Mouse (Mus musculus) mature B cell (primary cell): ENCODE data around the gene Maml2.

Experiments used
- in situ Hi-C: fragments of 300-500 bp; cut with MboI; formaldehyde crosslinking; loops from 2 replicates; pipeline ENCODE4 v1.14.3; 2019

Gene Maml2

DNA sequence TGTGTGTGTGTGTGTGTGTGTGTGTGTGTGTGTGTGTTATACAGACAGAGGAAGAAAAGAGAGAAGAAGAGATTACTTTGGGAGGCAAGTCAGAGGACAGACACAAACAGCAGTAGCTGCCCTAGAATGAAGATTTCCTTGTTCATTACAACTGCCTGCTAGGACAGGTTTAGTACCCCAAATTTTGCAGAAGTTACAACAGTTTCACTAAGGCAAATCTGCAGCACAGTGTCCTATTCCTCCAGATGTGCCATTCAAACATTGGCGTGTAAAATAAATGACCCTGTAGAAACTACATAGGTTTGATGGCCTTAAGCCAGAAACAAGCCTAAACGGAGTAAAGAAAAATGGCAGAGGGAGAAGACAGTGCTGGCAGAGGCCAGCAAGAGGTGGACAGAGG is 195.1 kb downstream of the Maml2 start:
- in situ Hi-C loops = no loop called here

DNA sequence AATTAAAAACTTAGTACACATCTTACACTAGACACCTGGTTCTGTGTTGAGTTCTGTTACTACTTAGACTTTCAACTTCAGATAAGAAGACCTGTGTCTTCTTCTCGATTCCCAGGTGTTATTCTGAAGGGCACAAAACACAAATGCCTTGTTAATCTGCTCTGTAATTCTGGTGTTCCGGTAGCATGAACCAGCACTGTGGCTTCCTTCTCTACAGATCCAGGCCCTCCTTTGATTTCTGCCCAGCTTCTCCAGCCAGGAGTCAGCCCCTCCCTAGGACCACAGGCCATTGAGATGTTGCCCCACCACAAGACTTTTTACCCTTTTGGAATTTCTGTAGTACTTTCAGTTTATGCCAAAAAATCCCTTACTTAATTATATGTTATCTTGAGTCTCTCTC is 196.0 kb downstream of the Maml2 start:
- in situ Hi-C loops = no loop called here

DNA sequence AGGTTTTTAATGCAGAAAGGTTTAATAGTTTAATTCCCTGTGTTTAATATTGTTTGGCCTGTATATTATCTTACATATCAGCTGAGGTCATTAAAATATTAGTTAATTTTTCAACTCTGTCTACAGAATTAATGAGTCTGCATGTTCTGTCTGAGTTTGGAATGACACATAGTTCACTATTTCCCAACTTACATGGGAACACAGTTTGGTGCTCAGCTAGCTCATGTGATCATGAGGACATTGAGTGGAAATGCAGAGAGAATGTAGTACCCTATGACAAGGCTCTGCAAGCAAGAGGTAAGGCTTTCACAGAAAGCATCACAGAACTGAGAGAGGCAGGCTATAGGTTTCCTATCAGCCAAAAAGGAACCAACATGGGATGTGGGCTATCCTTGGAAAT is 197.8 kb downstream of the Maml2 start:
- in situ Hi-C loops = no loop called here

DNA sequence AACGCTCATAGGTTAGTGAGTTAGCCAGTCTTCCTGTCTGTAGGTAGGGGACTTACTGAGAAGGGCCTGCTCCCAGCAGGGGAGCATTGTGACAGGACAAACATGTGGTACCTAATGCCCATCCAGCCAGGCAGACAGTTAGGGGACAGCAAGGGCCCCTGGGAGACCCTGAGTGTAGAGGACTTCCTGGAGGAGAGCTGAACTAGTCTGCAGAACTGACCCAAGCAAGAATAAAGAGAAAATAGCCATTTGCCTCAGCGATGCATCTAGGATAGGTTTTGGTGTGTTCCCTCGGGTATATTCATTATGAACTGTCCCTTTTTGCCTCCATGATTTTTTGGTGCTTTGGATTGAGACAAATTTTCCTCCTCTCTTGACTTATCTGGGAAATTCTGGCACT is 199.3 kb downstream of the Maml2 start:
- in situ Hi-C loops = no loop called here

DNA sequence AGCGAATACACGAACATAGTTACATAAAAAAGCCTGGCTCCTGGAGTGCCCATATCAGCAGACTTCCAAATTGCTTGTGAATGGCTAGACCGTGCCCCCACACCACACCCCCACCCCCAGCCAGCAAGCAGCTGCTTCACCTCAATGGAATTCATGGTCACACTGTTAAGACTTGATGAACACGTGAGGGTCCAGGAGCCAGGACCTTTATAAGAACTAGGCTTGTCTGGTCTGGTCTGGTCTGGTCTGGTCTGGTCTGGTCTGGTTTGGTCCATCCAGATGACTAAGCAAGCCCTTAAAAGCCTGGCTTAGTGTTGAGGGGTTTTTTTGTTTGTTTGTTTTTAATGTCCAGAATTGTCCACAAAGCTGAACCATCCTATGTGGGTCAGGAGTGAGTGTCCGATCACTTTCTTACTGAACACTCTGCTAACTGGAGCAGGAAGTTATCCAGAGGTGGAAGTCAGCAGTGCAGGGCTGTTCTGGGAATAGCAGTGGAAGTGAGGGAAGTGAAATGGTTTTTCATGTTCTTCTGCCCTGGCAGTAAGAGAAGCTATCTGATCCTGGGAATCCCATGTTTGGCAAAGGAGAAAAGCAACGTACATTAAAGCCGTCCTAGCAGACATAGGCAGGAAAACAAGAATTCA is 200.1 kb downstream of the Maml2 start:
- in situ Hi-C loops = no loop called here

DNA sequence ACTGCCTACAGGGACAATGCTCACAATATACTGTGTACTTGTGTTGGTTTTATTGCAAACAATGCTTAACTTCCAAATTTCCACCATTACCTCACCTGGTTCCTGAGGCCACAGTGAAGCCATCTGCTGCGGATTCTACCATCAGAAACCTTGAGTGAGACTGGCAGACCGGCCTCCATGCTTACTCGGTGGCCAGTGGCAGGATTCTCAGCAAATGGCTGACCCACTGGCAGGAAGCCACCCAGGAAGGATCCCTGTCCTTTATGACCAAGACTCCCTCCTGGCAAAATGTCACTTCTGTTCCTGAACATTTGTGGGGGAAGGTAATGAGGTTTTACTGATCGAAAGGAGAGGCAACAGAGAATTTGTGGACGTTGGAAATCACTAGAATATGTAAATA is 202.3 kb downstream of the Maml2 start:
- in situ Hi-C loops = no loop called here

DNA sequence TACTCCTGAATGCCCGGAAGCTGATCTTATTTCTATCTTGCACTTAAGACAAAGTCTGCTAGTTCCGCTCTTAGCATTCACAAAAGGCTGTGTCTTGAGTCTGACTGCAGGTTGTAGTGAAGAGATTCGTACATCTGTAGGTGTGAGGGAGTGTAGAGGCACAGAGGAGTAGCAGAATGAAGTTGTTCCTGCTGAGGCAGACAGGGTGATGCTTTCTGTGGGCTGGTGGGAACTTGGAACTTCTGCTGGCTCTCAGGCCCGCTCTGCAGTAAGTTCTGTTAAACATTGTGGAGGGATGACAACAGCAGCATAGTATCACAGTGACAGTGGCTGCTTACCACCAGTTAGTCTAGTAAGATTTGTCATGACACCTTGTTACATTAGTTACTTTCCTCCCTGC is 207.3 kb downstream of the Maml2 start:
- in situ Hi-C loops = no loop called here

DNA sequence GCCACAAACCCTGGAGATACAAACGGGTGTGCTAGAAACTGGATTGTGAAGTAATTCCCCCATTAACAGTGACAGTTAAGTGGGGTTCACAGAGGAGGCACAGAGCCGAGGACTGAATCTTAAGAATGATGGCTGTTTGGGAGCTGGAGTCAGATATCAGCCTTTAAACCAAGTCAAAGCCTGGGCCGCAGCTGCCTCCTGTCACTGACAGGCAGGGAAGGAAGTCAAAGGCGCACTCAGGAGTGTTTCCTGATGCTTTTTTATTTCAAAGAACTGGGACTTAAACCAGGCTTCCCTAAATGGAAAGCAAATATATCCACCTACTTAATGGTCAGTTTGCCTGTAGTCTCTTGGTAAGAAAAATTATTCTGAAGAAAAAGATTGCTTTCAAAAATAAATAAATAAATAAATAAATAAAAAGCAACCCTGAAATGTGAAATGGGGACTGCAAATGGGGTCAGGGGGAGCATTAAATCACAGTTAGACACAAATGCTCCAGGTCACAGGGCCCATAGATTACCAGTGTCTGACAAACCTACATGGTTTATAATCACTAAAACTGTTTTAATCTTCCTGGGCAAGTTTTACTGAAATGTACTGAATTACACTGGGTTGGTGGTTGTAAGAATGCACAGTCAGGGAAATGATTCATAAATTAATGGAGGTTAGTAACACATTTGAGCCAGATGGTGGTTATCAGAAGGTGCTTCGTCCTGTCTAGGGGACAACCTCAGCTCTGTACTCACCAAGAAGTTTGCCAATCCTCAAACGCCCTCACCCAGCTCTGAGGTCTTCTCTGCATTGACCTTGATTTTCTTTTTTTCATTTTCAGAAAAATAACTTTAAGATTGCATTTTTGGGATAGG is 209.4 kb downstream of the Maml2 start:
- in situ Hi-C loops = no loop called here

DNA sequence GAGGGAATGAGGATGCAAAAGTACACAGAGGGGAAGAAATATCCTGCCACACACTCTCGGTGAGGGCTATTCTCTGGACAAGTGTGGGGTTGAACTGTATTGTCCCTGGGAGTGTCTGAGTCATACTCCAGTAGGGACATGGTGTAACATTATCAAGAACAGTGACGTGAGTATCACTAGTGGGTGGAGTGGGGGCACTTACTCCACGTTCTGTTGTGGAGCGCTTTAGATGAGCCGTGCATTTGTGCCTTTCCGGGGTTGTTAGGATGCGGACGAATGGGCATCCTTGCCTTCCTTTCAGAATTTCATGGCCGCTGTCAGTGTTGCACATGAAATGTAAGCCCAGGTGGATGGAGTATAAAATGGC is 210.0 kb downstream of the Maml2 start:
- in situ Hi-C loops = no loop called here

DNA sequence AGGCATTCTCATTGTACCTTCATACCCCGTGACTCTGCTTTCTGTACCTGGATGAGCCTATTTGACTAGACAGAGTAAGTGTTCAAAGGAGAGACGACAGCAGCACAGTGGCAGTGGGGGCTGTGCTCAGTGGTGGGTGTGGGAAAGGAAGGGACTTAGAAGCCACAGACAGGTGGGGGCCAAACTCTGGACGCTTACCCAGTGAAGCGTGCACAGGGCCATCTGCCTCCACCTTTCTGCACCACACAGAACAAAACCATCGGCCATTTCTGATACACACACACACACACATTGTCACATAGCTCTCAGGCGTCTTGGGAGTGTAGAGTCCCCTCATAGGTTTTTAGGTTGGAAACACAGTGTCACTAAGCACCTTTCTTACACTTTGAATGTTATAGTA is 212.0 kb downstream of the Maml2 start:
- in situ Hi-C loops = no loop called here

DNA sequence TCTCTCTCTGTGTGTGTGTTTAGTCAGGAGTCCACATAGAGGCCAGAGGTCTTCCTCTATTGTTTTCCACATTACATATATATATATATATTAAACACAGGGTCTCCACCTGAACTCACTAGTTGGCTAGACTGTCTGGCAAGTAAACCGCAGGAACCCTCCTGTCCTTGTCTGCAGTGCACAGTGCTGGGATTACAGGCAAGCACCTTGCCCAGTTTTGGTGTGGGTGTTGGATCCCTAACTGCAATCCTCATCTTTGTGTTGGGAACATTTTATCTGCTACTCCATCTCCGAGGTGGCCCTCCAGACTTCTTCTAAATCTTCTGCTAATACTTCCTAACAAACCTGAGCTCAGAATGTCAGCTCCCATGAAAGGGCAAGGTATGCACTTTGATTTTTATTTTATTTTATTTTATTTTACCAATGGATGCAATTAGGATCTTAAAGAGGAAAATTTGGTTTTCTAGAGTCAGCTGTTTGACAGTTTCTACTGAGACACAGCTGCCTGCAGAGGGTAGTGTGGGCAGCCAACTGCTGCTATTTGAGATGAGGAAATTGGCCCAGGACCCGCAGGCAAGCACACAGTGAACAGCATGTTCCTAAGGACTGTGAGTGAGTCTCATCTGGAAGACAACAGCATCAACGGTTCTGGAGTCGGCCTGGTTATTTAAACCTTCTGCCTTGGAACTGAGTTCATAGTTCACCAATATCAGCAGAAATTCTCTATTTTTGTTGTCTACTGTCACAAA is 213.0 kb downstream of the Maml2 start:
- in situ Hi-C loops = no loop called here

DNA sequence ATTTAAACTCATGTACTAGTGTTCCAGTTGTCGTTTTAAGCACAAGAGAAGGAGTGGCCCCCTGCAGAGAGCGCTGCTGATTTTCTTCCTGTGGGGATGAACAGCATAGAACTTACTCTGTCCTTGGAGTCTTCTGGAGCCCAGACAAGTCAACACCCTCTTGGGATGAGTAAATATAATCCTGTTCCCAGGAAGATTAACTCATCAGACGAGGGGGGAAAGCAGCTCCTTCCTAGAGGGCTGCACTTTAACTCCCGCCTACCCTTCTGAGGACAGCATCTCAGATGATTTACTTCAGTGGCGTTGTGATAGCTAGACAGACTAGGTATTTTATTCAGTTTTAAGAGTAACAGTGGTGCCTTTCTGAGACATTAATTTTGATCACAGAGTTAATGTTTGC is 215.4 kb downstream of the Maml2 start:
- in situ Hi-C loops = no loop called here

DNA sequence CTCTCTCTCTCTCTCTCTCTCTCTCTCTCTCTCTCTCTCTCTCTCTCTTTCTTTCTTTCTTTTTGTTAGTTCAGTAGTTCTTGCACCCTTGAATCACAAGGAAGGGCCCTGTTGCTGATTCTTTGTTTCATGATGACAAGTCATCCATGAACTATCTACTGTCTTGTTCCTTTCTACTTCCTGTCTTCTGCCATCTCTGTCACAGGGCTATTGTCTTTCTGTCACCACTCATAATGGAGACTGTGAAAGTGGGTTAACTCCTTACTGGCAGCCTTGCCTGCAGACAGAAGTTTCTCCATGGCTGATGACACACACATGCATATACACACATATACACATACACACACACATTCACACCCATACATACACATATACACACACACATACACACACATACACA is 216.7 kb downstream of the Maml2 start:
- in situ Hi-C loops = no loop called here

DNA sequence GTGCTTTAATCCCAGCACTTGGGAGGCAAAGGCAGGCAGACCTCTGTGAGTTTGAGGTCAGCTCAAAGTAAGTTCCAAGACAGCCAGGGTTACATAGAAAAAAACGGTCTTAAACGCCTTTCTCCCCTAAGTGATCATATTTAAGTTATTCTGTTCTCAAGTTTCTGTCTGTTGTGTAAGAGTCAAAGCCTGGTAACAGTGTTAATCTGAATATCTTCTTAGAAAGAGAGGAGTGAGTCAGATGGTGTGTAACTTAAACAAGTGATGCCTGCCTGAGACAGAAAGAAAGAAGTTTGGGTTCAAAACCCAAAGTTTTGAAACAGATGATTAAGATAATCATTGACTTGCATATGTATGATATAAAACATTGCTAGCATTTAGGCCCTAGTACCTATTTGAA is 218.2 kb downstream of the Maml2 start:
- in situ Hi-C loops = no loop called here

DNA sequence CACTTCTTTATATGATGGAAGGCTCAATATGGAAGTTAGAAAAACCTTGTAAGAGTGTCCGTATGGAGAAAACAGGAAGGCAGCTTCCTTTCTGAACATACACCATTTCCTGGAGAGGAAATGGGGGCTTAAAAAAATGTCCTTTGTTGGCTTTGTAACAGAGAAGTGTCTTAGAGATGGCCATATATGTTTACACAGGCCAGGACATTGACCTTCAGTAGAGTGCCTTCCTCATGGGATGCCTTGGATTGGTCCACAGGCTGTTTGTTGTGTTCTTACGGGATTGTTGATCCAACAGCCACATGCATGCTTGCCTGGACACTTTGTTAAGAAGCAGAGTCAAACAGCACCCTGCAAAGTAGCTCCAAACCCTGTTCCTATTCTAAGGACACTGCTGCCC is 220.3 kb downstream of the Maml2 start:
- in situ Hi-C loops = no loop called here

DNA sequence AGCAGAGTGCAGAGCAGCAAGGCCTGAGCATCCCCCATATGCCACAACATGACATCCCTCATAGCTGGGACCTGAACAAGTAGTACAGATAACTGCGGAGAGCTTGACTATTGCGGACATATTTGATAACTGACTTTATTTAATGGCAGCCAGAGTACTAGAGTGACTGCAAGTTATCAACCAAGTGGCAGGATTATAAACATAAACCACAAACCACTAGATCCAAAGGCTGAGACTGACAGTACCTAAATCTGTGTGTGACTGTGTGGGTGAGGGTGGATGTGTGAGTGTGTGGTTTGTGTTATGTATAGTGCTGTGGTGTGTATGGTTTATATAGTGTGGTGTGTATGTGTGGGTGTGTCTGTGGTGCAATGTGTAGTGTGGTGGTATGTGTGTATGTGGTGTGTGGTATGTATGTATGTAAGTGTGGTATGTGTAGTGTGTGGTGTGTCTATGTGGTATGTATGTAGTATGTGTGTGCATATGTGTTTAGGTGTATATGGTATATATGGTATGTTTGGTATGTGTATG is 220.7 kb downstream of the Maml2 start:
- in situ Hi-C loops = no loop called here

DNA sequence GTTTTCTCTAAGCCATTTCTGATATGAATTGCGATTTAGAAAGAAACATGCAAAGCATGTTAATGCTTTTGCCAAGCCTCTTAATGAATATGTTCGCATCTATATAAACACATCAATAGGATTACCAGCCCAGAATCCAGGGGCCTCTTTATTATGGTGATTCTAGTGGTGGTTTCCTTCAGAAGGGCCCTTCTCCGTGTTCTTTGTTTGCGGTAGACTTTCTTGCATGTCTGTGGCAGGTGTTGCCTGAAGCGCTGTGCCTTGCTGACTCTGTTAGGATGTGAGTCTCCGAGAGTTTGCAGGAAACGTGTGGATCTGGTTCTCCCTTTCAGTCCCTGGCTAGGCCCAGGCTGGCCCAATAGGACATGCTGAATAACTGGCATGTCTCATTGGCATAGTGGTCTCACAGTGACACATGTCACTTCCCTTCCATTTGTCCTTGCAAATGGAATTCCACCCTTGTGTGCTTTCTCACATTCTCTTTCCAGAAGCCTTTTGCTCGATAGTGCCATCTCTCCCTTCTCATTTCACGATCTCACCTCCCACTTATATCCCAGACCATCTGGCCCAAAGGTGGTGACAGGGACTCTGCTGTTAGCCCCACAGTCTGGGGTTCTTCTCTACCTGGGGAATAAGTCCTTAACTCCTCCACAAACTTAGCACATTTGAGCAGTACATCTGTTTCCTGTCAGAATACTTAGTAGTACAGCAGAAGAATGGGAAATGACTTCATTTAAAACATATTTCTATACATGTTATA is 224.5 kb downstream of the Maml2 start:
- in situ Hi-C loops = no loop called here

DNA sequence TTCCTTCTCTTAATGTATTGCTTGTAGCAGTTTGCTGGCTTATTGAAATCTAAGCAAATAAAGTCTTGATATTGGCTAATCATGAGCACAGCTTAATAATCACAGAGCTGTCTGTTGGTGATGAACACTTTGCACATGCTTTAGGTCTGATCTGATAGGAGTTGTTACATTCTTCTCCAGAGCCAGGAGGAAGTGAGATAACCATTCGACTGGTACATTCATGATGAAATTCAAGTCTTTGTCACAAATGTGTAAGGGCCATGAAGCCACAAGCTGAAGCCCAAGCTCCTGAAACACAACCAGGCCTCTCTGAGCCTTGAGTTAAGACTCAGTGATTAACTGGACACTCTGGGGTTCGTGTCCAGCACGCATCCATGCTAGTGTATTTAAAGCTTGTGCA is 225.3 kb downstream of the Maml2 start:
- in situ Hi-C loops = no loop called here

DNA sequence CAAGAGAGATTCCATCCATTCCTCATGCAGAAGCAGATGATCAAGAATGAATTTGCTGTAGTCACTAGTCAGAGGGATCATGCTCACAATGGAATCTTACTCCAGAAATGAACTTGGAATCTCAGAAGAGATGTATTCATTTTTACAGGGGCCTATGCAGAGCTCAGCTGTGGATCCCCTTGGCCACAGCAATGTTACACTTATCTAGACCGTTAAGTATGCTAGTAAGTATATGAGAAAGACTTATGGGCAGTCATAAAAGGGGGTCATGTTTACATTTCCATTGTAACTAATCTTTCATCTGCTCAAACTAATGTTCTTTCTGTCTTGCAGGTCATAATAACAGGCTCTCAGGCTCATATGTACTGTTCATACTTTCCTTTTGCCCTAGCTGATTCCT is 227.3 kb downstream of the Maml2 start:
- in situ Hi-C loops = no loop called here

DNA sequence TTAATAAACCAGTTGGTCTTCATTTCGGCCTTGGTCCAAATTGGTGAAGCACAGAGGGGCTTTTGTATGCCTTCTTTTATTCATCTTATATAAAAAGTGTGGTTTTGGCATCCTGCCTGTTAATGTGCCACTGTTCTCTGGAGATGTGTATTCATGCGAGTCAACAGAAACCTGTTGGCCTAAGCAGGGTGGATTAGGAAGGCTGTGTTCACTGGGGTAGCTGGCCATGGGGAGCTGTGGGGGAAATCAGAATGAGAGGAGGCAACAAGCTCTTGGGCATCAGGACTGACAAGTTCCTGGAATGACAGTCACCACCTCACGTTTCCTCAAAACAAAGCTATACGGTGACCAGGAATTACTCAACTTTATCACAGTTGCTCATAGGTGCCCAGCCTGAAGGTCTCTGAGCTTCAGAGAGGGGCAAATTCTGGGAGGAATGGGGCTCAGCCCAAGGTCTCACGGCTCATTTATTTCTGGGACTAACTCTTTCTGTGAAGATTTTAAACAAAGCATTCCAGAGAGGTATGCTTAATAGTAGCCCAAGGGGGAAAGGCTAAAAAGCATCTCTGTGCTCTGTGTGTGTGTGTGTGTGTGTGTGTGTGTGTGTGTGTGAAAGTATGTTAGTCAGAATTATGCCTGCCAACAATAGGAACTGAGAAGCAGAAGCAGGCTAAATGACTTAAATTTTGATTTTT is 228.0 kb downstream of the Maml2 start:
- in situ Hi-C loops = no loop called here

DNA sequence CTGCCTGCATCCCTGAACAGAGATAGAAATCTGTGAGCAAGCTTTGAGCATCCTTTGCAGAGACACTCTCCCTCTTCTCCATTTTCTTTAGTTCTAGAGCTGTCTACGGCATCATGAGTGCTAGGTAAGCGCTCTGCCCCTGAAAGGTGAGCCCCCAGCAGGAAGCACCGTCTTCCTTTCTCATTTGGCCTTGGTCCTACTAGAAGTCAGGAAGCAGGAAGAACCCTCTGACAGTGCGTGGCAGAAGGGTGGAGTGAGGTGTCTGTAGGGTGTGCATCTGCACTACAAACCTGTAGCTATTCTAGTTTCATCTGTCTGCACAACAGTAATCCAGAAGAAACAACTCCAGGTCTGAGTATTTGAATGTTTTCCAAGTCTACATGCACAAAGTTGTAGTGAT is 232.8 kb downstream of the Maml2 start:
- in situ Hi-C loops = no loop called here
